Mouse (Mus musculus): Measurements from ENCODE around the gene U2surp.

U2surp gene

GRCm38 (mm10) chr9:95511472-95512330 is at the start of gene U2surp:
TSS of gene U2surp (minus strand) at chr9:95511996.
- under 1% methylated on average over 74 of the region's 74 CpGs for WGBS

- 9% methylated on average over 78 of the region's 78 CpGs for WGBS
Observed at GRCm38 (mm10) chr9:95559936-95560735, 48.3 kb upstream of the U2surp start.

- 2% methylated on average over 100 of the region's 118 CpGs for WGBS
Observed at GRCm38 (mm10) chr9:95559059-95559935, 47.5 kb upstream of the U2surp start, which contains the start of gene Paqr9. TSS of gene Paqr9 (plus strand) at chr9:95559657.

GRCm38 (mm10) chr9:95558726-95559058 is 46.9 kb upstream of the U2surp start:
- 8% methylated on average over 11 of the region's 11 CpGs for WGBS

- 75% methylated on average over 6 of the region's 6 CpGs for WGBS
Observed at GRCm38 (mm10) chr9:95557722-95558121, 45.9 kb upstream of the U2surp start.

- WGBS: 74% methylated on average over 4 of the region's 4 CpGs
Observed at GRCm38 (mm10) chr9:95556067-95556512, 44.3 kb upstream of the U2surp start.

- WGBS: 74% methylated on average over 5 of the region's 5 CpGs
Observed at GRCm38 (mm10) chr9:95555233-95555740, 43.5 kb upstream of the U2surp start.

- 84% methylated on average over 18 of the region's 18 CpGs for WGBS
Observed at GRCm38 (mm10) chr9:95554231-95555221, 42.7 kb upstream of the U2surp start.

- 54% methylated on average over 10 of the region's 10 CpGs for WGBS
Observed at GRCm38 (mm10) chr9:95552175-95552705, 40.4 kb upstream of the U2surp start.

GRCm38 (mm10) chr9:95550856-95551774 is 39.3 kb upstream of the U2surp start:
- 74% methylated on average over 9 of the region's 9 CpGs for WGBS

- 69% methylated on average over 15 of the region's 15 CpGs for WGBS
Observed at GRCm38 (mm10) chr9:95549626-95550411, 38.0 kb upstream of the U2surp start.

- WGBS: 35% methylated on average over 7 of the region's 7 CpGs
Observed at GRCm38 (mm10) chr9:95546679-95547078, 34.9 kb upstream of the U2surp start.

- WGBS: 94% methylated on average over 4 of the region's 4 CpGs
Observed at GRCm38 (mm10) chr9:95544598-95544997, 32.8 kb upstream of the U2surp start.

GRCm38 (mm10) chr9:95542475-95542874 is 30.7 kb upstream of the U2surp start:
- WGBS: 73% methylated on average over 6 of the region's 6 CpGs

GRCm38 (mm10) chr9:95541650-95542432 is 30.0 kb upstream of the U2surp start:
- WGBS: 63% methylated on average over 15 of the region's 15 CpGs

- WGBS: 66% methylated on average over 4 of the region's 4 CpGs
Observed at GRCm38 (mm10) chr9:95540487-95540886, 28.7 kb upstream of the U2surp start.

- WGBS: 65% methylated on average over 2 of the region's 2 CpGs
Observed at GRCm38 (mm10) chr9:95539176-95539800, 27.5 kb upstream of the U2surp start.

Measured in cerebral cortex, adult 2 months (tissue).